Mouse (Mus musculus): ENCODE data around the gene Asic5. TPM values are rescaled to one million over a fixed set of nuclear protein-coding genes. Genes with fewer than 3 reads are reported as not detected.

The Asic5 gene
- polyA plus RNA-seq, 1 experiment: not detected

GRCm38 (mm10) chr3:81987628-81988027 lies 5.5 kb downstream of the Asic5 start:
- Histone ChIP-seq H3ac (ENCODE audit: control insufficient read depth, insufficient read length, low read depth) (no peak overlapping the region), H3K79me3 (ENCODE audit: low read depth) (no peaks in the 10 kb centered on the region), H3K36me3 (ENCODE audit: control insufficient read depth, insufficient read depth) (no peaks in the 10 kb centered on the region), H3K27me3 (ENCODE audit: control insufficient read depth, insufficient read depth, insufficient read length) (no peaks in the 10 kb centered on the region), H3K4me3 (ENCODE audit: insufficient read depth, poor library complexity, severe bottlenecking) (no peak overlapping the region), H3K79me2 (ENCODE audit: control insufficient read depth, insufficient read depth) (no peaks in the 10 kb centered on the region)
- TF ChIP-seq CTCF (IDR thresholded peaks at IDR 0.05; ENCODE audit: control insufficient read depth, insufficient read depth, insufficient read length): no peak
- no peak for TF ChIP-seq FOSL1 (IDR thresholded peaks at IDR 0.05; ENCODE audit: insufficient read depth, low read length, poor library complexity, severe bottlenecking)
- no peak for TF ChIP-seq USF1 (IDR thresholded peaks at IDR 0.05; ENCODE audit: low read depth)
- no peak for TF ChIP-seq MYOD1 (IDR thresholded peaks at IDR 0.05; ENCODE audit: control insufficient read depth, insufficient read length, low read depth)
- no peak for TF ChIP-seq MAX (IDR thresholded peaks at IDR 0.05)
- no peak for TF ChIP-seq CEBPB (IDR thresholded peaks at IDR 0.05; ENCODE audit: low read depth)
- TF ChIP-seq MYOG (IDR thresholded peaks at IDR 0.05; ENCODE audit: control insufficient read depth, extremely low read depth, insufficient read length): no peak

GRCm38 (mm10) chr3:81989692-81990141 lies 7.6 kb downstream of the Asic5 start:
- Histone ChIP-seq H3K79me3 (ENCODE audit: low read depth) (no peaks in the 10 kb centered on the region), H3K79me2 (ENCODE audit: control insufficient read depth, insufficient read depth) (no peaks in the 10 kb centered on the region), H3ac (ENCODE audit: control insufficient read depth, insufficient read length, low read depth) (no peak overlapping the region), H3K27me3 (ENCODE audit: control insufficient read depth, insufficient read depth, insufficient read length) (no peaks in the 10 kb centered on the region), H3K36me3 (ENCODE audit: control insufficient read depth, insufficient read depth) (no peaks in the 10 kb centered on the region), H3K4me3 (ENCODE audit: insufficient read depth, poor library complexity, severe bottlenecking) (no peak overlapping the region)
- no peak for TF ChIP-seq MYOD1 (IDR thresholded peaks at IDR 0.05; ENCODE audit: control insufficient read depth, insufficient read length, low read depth)
- TF ChIP-seq MAX (IDR thresholded peaks at IDR 0.05): no peak
- no peak for TF ChIP-seq FOSL1 (IDR thresholded peaks at IDR 0.05; ENCODE audit: insufficient read depth, low read length, poor library complexity, severe bottlenecking)
- no peak for TF ChIP-seq CEBPB (IDR thresholded peaks at IDR 0.05; ENCODE audit: low read depth)
- TF ChIP-seq CTCF (IDR thresholded peaks at IDR 0.05; ENCODE audit: control insufficient read depth, insufficient read depth, insufficient read length): no peak
- no peak for TF ChIP-seq MYOG (IDR thresholded peaks at IDR 0.05; ENCODE audit: control insufficient read depth, extremely low read depth, insufficient read length)
- no peak for TF ChIP-seq USF1 (IDR thresholded peaks at IDR 0.05; ENCODE audit: low read depth)

- H3ac ChIP-seq (ENCODE audit: control insufficient read depth, insufficient read length, low read depth): no peak overlapping the region
- no peaks in the 10 kb centered on the region for H3K79me2 ChIP-seq (ENCODE audit: control insufficient read depth, insufficient read depth)
- no peaks in the 10 kb centered on the region for H3K27me3 ChIP-seq (ENCODE audit: control insufficient read depth, insufficient read depth, insufficient read length)
- H3K79me3 ChIP-seq (ENCODE audit: low read depth): no peaks in the 10 kb centered on the region
- no peak overlapping the region for H3K4me3 ChIP-seq (ENCODE audit: insufficient read depth, poor library complexity, severe bottlenecking)
- H3K36me3 ChIP-seq (ENCODE audit: control insufficient read depth, insufficient read depth): no peaks in the 10 kb centered on the region
- TF ChIP-seq CTCF (IDR thresholded peaks at IDR 0.05; ENCODE audit: control insufficient read depth, insufficient read depth, insufficient read length): no peak
- no peak for TF ChIP-seq CEBPB (IDR thresholded peaks at IDR 0.05; ENCODE audit: low read depth)
- no peak for TF ChIP-seq MYOD1 (IDR thresholded peaks at IDR 0.05; ENCODE audit: control insufficient read depth, insufficient read length, low read depth)
Measured at GRCm38 (mm10) chr3:81990531-81990930, 8.4 kb downstream of the Asic5 start.

- H3K36me3 ChIP-seq (ENCODE audit: control insufficient read depth, insufficient read depth): no peaks in the 10 kb centered on the region
- no peak overlapping the region for H3ac ChIP-seq (ENCODE audit: control insufficient read depth, insufficient read length, low read depth)
- no peaks in the 10 kb centered on the region for H3K79me3 ChIP-seq (ENCODE audit: low read depth)
- no peaks in the 10 kb centered on the region for H3K79me2 ChIP-seq (ENCODE audit: control insufficient read depth, insufficient read depth)
- H3K27me3 ChIP-seq (ENCODE audit: control insufficient read depth, insufficient read depth, insufficient read length): no peaks in the 10 kb centered on the region
- H3K4me3 ChIP-seq (ENCODE audit: insufficient read depth, poor library complexity, severe bottlenecking): no peak overlapping the region
- TF ChIP-seq CEBPB (IDR thresholded peaks at IDR 0.05; ENCODE audit: low read depth): no peak
- no peak for TF ChIP-seq USF1 (IDR thresholded peaks at IDR 0.05; ENCODE audit: low read depth)
- TF ChIP-seq FOSL1 (IDR thresholded peaks at IDR 0.05; ENCODE audit: insufficient read depth, low read length, poor library complexity, severe bottlenecking): no peak
- no peak for TF ChIP-seq MAX (IDR thresholded peaks at IDR 0.05)
- TF ChIP-seq MYOG (IDR thresholded peaks at IDR 0.05; ENCODE audit: control insufficient read depth, extremely low read depth, insufficient read length): no peak
- TF ChIP-seq CTCF (IDR thresholded peaks at IDR 0.05; ENCODE audit: control insufficient read depth, insufficient read depth, insufficient read length): no peak
- TF ChIP-seq MYOD1 (IDR thresholded peaks at IDR 0.05; ENCODE audit: control insufficient read depth, insufficient read length, low read depth): no peak
Measured at GRCm38 (mm10) chr3:81995371-81995770, 13.3 kb downstream of the Asic5 start.

- H3K27me3 ChIP-seq (ENCODE audit: control insufficient read depth, insufficient read depth, insufficient read length): no peaks in the 10 kb centered on the region
- TF ChIP-seq MYOG (IDR thresholded peaks at IDR 0.05; ENCODE audit: control insufficient read depth, extremely low read depth, insufficient read length) (no peak), CEBPB (IDR thresholded peaks at IDR 0.05; ENCODE audit: low read depth) (no peak)
- H3K4me3 ChIP-seq (ENCODE audit: insufficient read depth, poor library complexity, severe bottlenecking): no peak overlapping the region
Measured at GRCm38 (mm10) chr3:81995988-81996387, 13.9 kb downstream of the Asic5 start.

GRCm38 (mm10) chr3:82007002-82007401 lies 24.9 kb downstream of the Asic5 start:
- H3ac ChIP-seq (ENCODE audit: control insufficient read depth, insufficient read length, low read depth): no peak overlapping the region
- no peaks in the 10 kb centered on the region for H3K36me3 ChIP-seq (ENCODE audit: control insufficient read depth, insufficient read depth)
- H3K27me3 ChIP-seq (ENCODE audit: control insufficient read depth, insufficient read depth, insufficient read length): no peaks in the 10 kb centered on the region
- H3K79me3 ChIP-seq (ENCODE audit: low read depth): no peaks in the 10 kb centered on the region
- H3K4me3 ChIP-seq (ENCODE audit: insufficient read depth, poor library complexity, severe bottlenecking): no peak overlapping the region
- H3K79me2 ChIP-seq (ENCODE audit: control insufficient read depth, insufficient read depth): no peaks in the 10 kb centered on the region
- TF ChIP-seq CTCF (IDR thresholded peaks at IDR 0.05; ENCODE audit: control insufficient read depth, insufficient read depth, insufficient read length) (no peak), MYOG (IDR thresholded peaks at IDR 0.05; ENCODE audit: control insufficient read depth, extremely low read depth, insufficient read length) (no peak), MAX (IDR thresholded peaks at IDR 0.05) (no peak), USF1 (IDR thresholded peaks at IDR 0.05; ENCODE audit: low read depth) (no peak), FOSL1 (IDR thresholded peaks at IDR 0.05; ENCODE audit: insufficient read depth, low read length, poor library complexity, severe bottlenecking) (no peak), MYOD1 (IDR thresholded peaks at IDR 0.05; ENCODE audit: control insufficient read depth, insufficient read length, low read depth) (no peak), CEBPB (IDR thresholded peaks at IDR 0.05; ENCODE audit: low read depth) (no peak)

More at GRCm38 (mm10) chr3:81995988-81996387, 13.9 kb downstream of the Asic5 start:
- Histone ChIP-seq H3K36me3 (ENCODE audit: control insufficient read depth, insufficient read depth) (no peaks in the 10 kb centered on the region), H3ac (ENCODE audit: control insufficient read depth, insufficient read length, low read depth) (no peak overlapping the region), H3K79me3 (ENCODE audit: low read depth) (no peaks in the 10 kb centered on the region), H3K79me2 (ENCODE audit: control insufficient read depth, insufficient read depth) (no peaks in the 10 kb centered on the region)
